Mouse (Mus musculus) C2C12 (cell line): ENCODE results near the gene Amt. TPM values are rescaled to one million over a fixed set of nuclear protein-coding genes. Genes with fewer than 3 reads are reported as not detected.

ENCODE experiments used
- H3K27me3 ChIP-seq: one replicate; pipeline ENCODE4 v1.6.1; 2011; ENCODE audit not compliant: control insufficient read depth, insufficient read depth, insufficient read length
- H3K36me3 ChIP-seq: one replicate; pipeline ENCODE4 v1.6.1; 2011; ENCODE audit not compliant: control insufficient read depth, insufficient read depth
- H3K4me3 ChIP-seq: one replicate; pipeline ENCODE4 v1.5.1; 2011; ENCODE audit warnings: mild to moderate bottlenecking, control low read depth; ENCODE audit not compliant: poor library complexity, insufficient read depth, severe bottlenecking
- H3K79me2 ChIP-seq: one replicate; pipeline ENCODE4 v1.6.1; 2011; ENCODE audit not compliant: control insufficient read depth, insufficient read depth
- H3K79me3 ChIP-seq: one replicate; pipeline ENCODE4 v1.6.1; 2011; ENCODE audit warnings: low read depth, control low read depth
- H3ac ChIP-seq: one replicate; pipeline ENCODE3; 2011; ENCODE audit warnings: low read depth; ENCODE audit not compliant: control insufficient read depth, insufficient read length
- CEBPB ChIP-seq: IDR thresholded peaks from one replicate; pipeline ENCODE4 v1.6.1; 2011; ENCODE audit warnings: low read depth, mild to moderate bottlenecking, control low read depth, moderate library complexity
- CTCF ChIP-seq: IDR thresholded peaks from one replicate; pipeline ENCODE4 v1.5.1; 2011; ENCODE audit not compliant: control insufficient read depth, insufficient read depth, insufficient read length
- FOSL1 ChIP-seq: IDR thresholded peaks from one replicate; pipeline ENCODE4 v1.8.0; 2011; ENCODE audit warnings: mild to moderate bottlenecking, low read length; ENCODE audit not compliant: poor library complexity, insufficient read depth, severe bottlenecking
- MAX ChIP-seq: IDR thresholded peaks from one replicate; pipeline ENCODE4 v1.6.1; 2011; ENCODE audit warnings: mild to moderate bottlenecking, control low read depth
- MYOD1 ChIP-seq: IDR thresholded peaks from one replicate; pipeline ENCODE4 v1.6.1; 2011; ENCODE audit warnings: low read depth; ENCODE audit not compliant: control insufficient read depth, insufficient read length
- MYOG ChIP-seq: IDR thresholded peaks from one replicate; pipeline ENCODE4 v1.6.1; 2011; ENCODE audit not compliant: control insufficient read depth, insufficient read length; ENCODE audit errors: extremely low read depth
- USF1 ChIP-seq: IDR thresholded peaks from one replicate; pipeline ENCODE4 v1.6.1; 2011; ENCODE audit warnings: low read depth, mild to moderate bottlenecking, control low read depth, moderate library complexity
- polyA plus RNA-seq: library from polyadenylated mRNA; unstranded; fragments of >200 nt; fragmentation: generic; extraction: Trizol; gene quantifications from one replicate; pipeline ENCODE4 v1.2.1, GENCODE M21; 2012; ENCODE audit warnings: missing spikeins

Amt gene
- polyA plus RNA-seq, 1 experiment, result 0.71 TPM

- Histone ChIP-seq H3ac (peak within 1 kb of the TSS; percentile 81), H3K27me3 (no peaks in the 10 kb centered on the region), H3K79me3 (peaks cover 12% of the 10 kb centered on the region), H3K4me3 (peak within 1 kb of the TSS; percentile 70), H3K79me2 (peaks cover 17% of the 10 kb centered on the region), H3K36me3 (peaks cover 49% of the 10 kb centered on the region)
- TF ChIP-seq MYOD1 (no peak), CEBPB (no peak), MYOG (no peak), USF1 (peak; percentile 96), MAX (peak; percentile 22), FOSL1 (no peak)
Measured at GRCm38 (mm10) chr9:108338886-108339781, 42.5 kb downstream of the Amt start, which contains the start of gene Gpx1. TSS of gene Gpx1 (plus strand) at chr9:108338903.

GRCm38 (mm10) chr9:108339886-108340257 is 43.2 kb downstream of the Amt start:
- H3K27me3 ChIP-seq, result no peaks in the 10 kb centered on the region
- no peak for TF ChIP-seq MYOG
- no peak for TF ChIP-seq FOSL1
- no peak for TF ChIP-seq MAX
- no peak for TF ChIP-seq CTCF
- no peak for TF ChIP-seq USF1
- no peak for TF ChIP-seq MYOD1
- no peak for TF ChIP-seq CEBPB
- peaks cover 42% of the 10 kb centered on the region for H3K36me3 ChIP-seq
- H3ac ChIP-seq, result peak overlapping the region; percentile 43
- H3K4me3 ChIP-seq, result peak overlapping the region; percentile 70
- peaks cover 17% of the 10 kb centered on the region for H3K79me2 ChIP-seq
- peaks cover 12% of the 10 kb centered on the region for H3K79me3 ChIP-seq

- Histone ChIP-seq H3ac (peak overlapping the region; percentile 40), H3K4me3 (peak overlapping the region; percentile 70), H3K79me3 (peaks cover 12% of the 10 kb centered on the region), H3K79me2 (peaks cover 17% of the 10 kb centered on the region), H3K27me3 (no peaks in the 10 kb centered on the region), H3K36me3 (peaks cover 36% of the 10 kb centered on the region)
- TF ChIP-seq MYOG, result no peak
Measured at GRCm38 (mm10) chr9:108340258-108341138, 43.8 kb downstream of the Amt start.

- H3ac ChIP-seq, result no peak overlapping the region
- TF ChIP-seq CTCF (no peak), CEBPB (no peak), MYOG (no peak), USF1 (no peak), MYOD1 (no peak), MAX (no peak), FOSL1 (no peak)
- H3K4me3 ChIP-seq, result no peak overlapping the region
Measured at GRCm38 (mm10) chr9:108341139-108341475, 44.5 kb downstream of the Amt start.

GRCm38 (mm10) chr9:108341801-108342200 is 45.1 kb downstream of the Amt start:
- no peak overlapping the region for H3K4me3 ChIP-seq
- H3ac ChIP-seq, result no peak overlapping the region
- peaks cover 15% of the 10 kb centered on the region for H3K79me3 ChIP-seq
- peaks cover 26% of the 10 kb centered on the region for H3K36me3 ChIP-seq
- H3K79me2 ChIP-seq, result peaks cover 17% of the 10 kb centered on the region
- no peaks in the 10 kb centered on the region for H3K27me3 ChIP-seq
- no peak for TF ChIP-seq CEBPB
- no peak for TF ChIP-seq MYOD1
- TF ChIP-seq CTCF, result no peak
- no peak for TF ChIP-seq USF1
- TF ChIP-seq MAX, result no peak
- no peak for TF ChIP-seq MYOG
- TF ChIP-seq FOSL1, result no peak

More at GRCm38 (mm10) chr9:108341139-108341475, 44.5 kb downstream of the Amt start:
- Histone ChIP-seq H3K79me3 (peaks cover 14% of the 10 kb centered on the region), H3K27me3 (no peaks in the 10 kb centered on the region), H3K79me2 (peaks cover 17% of the 10 kb centered on the region), H3K36me3 (peaks cover 30% of the 10 kb centered on the region)
